9 mouse cellular contexts compared by ENCODE assay signal in genomic region chr2:165234291-165234612, GRCm38 (mm10). TPM values are rescaled to one million over a fixed set of nuclear protein-coding genes. Genes with fewer than 3 reads are reported as not detected.
DNase-seq lines count a peak whose midpoint lies in the region; ATAC-seq and TF ChIP-seq lines count a peak whose summit lies in the region.
"Had no signal": no experiment of that assay in that cellular context is flagged by ENCODE, and none has a peak within 500 bp of the region (broad histone marks: within the 10 kb centered on the region; RNA-seq: fewer than 3 reads in every experiment).

No protein-coding gene starts in this region.

- H3K4me1 ChIP-seq in embryonic facial prominence, embryonic 13.5 days, result peaks cover 21% of the 10 kb centered on the region
- peaks cover 38% of the 10 kb centered on the region for H3K4me1 ChIP-seq in hindbrain, embryonic 15.5 days (replicated peaks)
- peaks cover 27% of the 10 kb centered on the region for H3K4me1 ChIP-seq in midbrain, embryonic 16.5 days (ENCODE audit: control insufficient read depth, insufficient read depth, low read length)

- no peaks in the 10 kb centered on the region for H3K9me3 ChIP-seq in embryonic facial prominence, embryonic 13.5 days
- H3K9me3 ChIP-seq in hindbrain, embryonic 15.5 days, result no peaks in the 10 kb centered on the region
- no peaks in the 10 kb centered on the region for H3K9me3 ChIP-seq in midbrain, embryonic 16.5 days (replicated peaks; ENCODE audit: control insufficient read depth, low read length, poor library complexity, severe bottlenecking)

- 0% methylated on average over 24 of the region's 41 CpGs for WGBS in embryonic facial prominence, embryonic 13.5 days
- under 1% methylated on average over 32 of the region's 41 CpGs for WGBS in hindbrain, embryonic 15.5 days
- WGBS in midbrain, embryonic 16.5 days, result under 1% methylated on average over 23 of the region's 41 CpGs

- peaks cover 99% of the 10 kb centered on the region for H3K27me3 ChIP-seq in embryonic facial prominence, embryonic 13.5 days
- peaks cover 58% of the 10 kb centered on the region for H3K27me3 ChIP-seq in hindbrain, embryonic 15.5 days
- H3K27me3 ChIP-seq in midbrain, embryonic 16.5 days (ENCODE audit: control insufficient read depth, insufficient read depth, low read depth, low read length), result peaks cover 5% of the 10 kb centered on the region

- no peak for TF ChIP-seq CTCF in layer of hippocampus, adult 2 months (conservative IDR thresholded peaks at IDR 0.05)

- ATAC-seq in embryonic facial prominence, embryonic 13.5 days (ENCODE audit: insufficient number of reproducible peaks, insufficient read depth, low FRiP score, low TSS enrichment, low read depth), result no peak
- ATAC-seq in hindbrain, embryonic 15.5 days (ENCODE audit: low FRiP score, low read depth), result peak; percentile 52
- peak; percentile 32 for ATAC-seq in midbrain, embryonic 16.5 days

- peak overlapping the region; percentile 72 for H3K4me3 ChIP-seq in layer of hippocampus, adult 2 months
- peak overlapping the region; percentile 63 for H3K4me3 ChIP-seq in embryonic facial prominence, embryonic 13.5 days
- peak overlapping the region; percentile 70 for H3K4me3 ChIP-seq in hindbrain, embryonic 15.5 days
- peak overlapping the region; percentile 59 for H3K4me3 ChIP-seq in midbrain, embryonic 16.5 days (ENCODE audit: low read depth, low read length)

- peak overlapping the region; percentile 68 for H3K27ac ChIP-seq in layer of hippocampus, adult 2 months
- H3K27ac ChIP-seq in embryonic facial prominence, embryonic 13.5 days, result no peak overlapping the region
- H3K27ac ChIP-seq in hindbrain, embryonic 15.5 days (replicated peaks), result peak overlapping the region; percentile 81
- H3K27ac ChIP-seq in midbrain, embryonic 16.5 days (ENCODE audit: low read length), result peak overlapping the region; percentile 75
- H3K27ac ChIP-seq: macrophage had no signal

- H3K36me3 ChIP-seq in embryonic facial prominence, embryonic 13.5 days, result no peaks in the 10 kb centered on the region
- H3K36me3 ChIP-seq in hindbrain, embryonic 15.5 days, result no peaks in the 10 kb centered on the region
- no peaks in the 10 kb centered on the region for H3K36me3 ChIP-seq in midbrain, embryonic 16.5 days (ENCODE audit: control insufficient read depth, insufficient read depth, low read length)

- peak overlapping the region; percentile 99 for H3K4me2 ChIP-seq in embryonic facial prominence, embryonic 13.5 days
- peak overlapping the region; percentile 96 for H3K4me2 ChIP-seq in hindbrain, embryonic 15.5 days
- peak overlapping the region; percentile 93 for H3K4me2 ChIP-seq in midbrain, embryonic 16.5 days (ENCODE audit: low read length)

- no peak for DNase-seq in layer of hippocampus, adult 2 months (ENCODE audit: low spot score in 2 of 2)
- DNase-seq in layer of hippocampus, postnatal 10 days (ENCODE audit: low spot score in 2 of 2), result no peak
- no peak for DNase-seq in cerebellum, adult 9-11 months
- no peak for DNase-seq in spleen, adult 12 weeks (ENCODE audit: low spot score)
- no peak for DNase-seq in right cerebral cortex, postnatal 10 days (ENCODE audit: low spot score in 2 of 2)

- H3K9ac ChIP-seq in embryonic facial prominence, embryonic 13.5 days, result peak overlapping the region; percentile 73
- peak overlapping the region; percentile 77 for H3K9ac ChIP-seq in hindbrain, embryonic 15.5 days
- H3K9ac ChIP-seq in midbrain, embryonic 16.5 days (ENCODE audit: low read depth, low read length), result peak overlapping the region; percentile 83

RNA-seq across cellular contexts. Expression of gene Cdh22, which starts 0.4 kb away (rescaled TPM):
- total RNA-seq in layer of hippocampus, adult 2 months (2021), result 10 to 100 TPM; 13.8 to 15.4 TPM
- total RNA-seq in layer of hippocampus, postnatal 10 days (2021), result 10 to 100 TPM; 13.5 to 15.8 TPM
- polyA plus RNA-seq in embryonic facial prominence, embryonic 13.5 days (2015; fragmentation: Nextera tagmentation; extraction: Ambion mirVana), result 1.0 and 1.1 TPM in 2 replicates
- polyA plus RNA-seq in hindbrain, embryonic 15.5 days (2015; fragmentation: Nextera tagmentation; extraction: Ambion mirVana), result 16.4 and 16.6 TPM in 2 replicates
- polyA plus RNA-seq in midbrain, embryonic 16.5 days (2015; fragmentation: Nextera tagmentation; extraction: Ambion mirVana), result 13.9 and 15.4 TPM in 2 replicates
- polyA plus RNA-seq: macrophage had no signal

RNA-seq across cellular contexts. Expression of gene Slc35c2, which starts 53.4 kb away (rescaled TPM):
- total RNA-seq in layer of hippocampus, adult 2 months (2021), result 10 to 100 TPM; 94.6 to 98.4 TPM
- 10 to 100 TPM; 49.8 to 53.9 TPM for total RNA-seq in layer of hippocampus, postnatal 10 days (2021)
- polyA plus RNA-seq in embryonic facial prominence, embryonic 13.5 days (2015; fragmentation: Nextera tagmentation; extraction: Ambion mirVana), result 49.0 and 50.2 TPM in 2 replicates
- 69.2 and 72.5 TPM in 2 replicates for polyA plus RNA-seq in hindbrain, embryonic 15.5 days (2015; fragmentation: Nextera tagmentation; extraction: Ambion mirVana)
- 68.0 and 71.9 TPM in 2 replicates for polyA plus RNA-seq in midbrain, embryonic 16.5 days (2015; fragmentation: Nextera tagmentation; extraction: Ambion mirVana)
